Mouse (Mus musculus) forebrain, embryonic 10.5 days (tissue): Measurements from ENCODE around the gene Aptx. TPM values are rescaled to one million over a fixed set of nuclear protein-coding genes. Genes with fewer than 3 reads are reported as not detected.

Experiments used
- DNase-seq: peaks from one replicate; pipeline ENCODE4 v3.0.0-alpha.2; 2017; ENCODE audit warnings: low spot score; ENCODE audit errors: extremely low spot score
- H3K27ac ChIP-seq: fragments of 300-500 bp; sonication (generic); 2 replicates; pipeline ENCODE4 v1.5.1; 2016; ENCODE audit warnings: mild to moderate bottlenecking
- H3K27me3 ChIP-seq: fragments of 300-500 bp; sonication (generic); 2 replicates; pipeline ENCODE4 v1.6.1; 2016; ENCODE audit warnings: mild to moderate bottlenecking; ENCODE audit not compliant: poor library complexity, severe bottlenecking
- H3K36me3 ChIP-seq: fragments of 300-500 bp; sonication (generic); replicated peaks from 2 replicates; pipeline ENCODE4 v1.6.1; 2016; ENCODE audit warnings: mild to moderate bottlenecking, moderate library complexity
- H3K4me1 ChIP-seq: fragments of 300-500 bp; sonication (generic); 2 replicates; pipeline ENCODE4 v1.6.1; 2016
- H3K4me3 ChIP-seq: fragments of 300-500 bp; sonication (generic); 2 replicates; pipeline ENCODE4 v1.5.1; 2016; ENCODE audit warnings: mild to moderate bottlenecking, moderate library complexity
- H3K9me3 ChIP-seq: fragments of 300-500 bp; sonication (generic); 2 replicates; pipeline ENCODE4 v1.6.1; 2016; ENCODE audit warnings: mild to moderate bottlenecking, moderate library complexity
- WGBS: fragments of 180-500 bp; shearing (Covaris S2); methylation state at CpG from one replicate; pipeline ENCODE4 v1.1.7; 2016; 5-methylcytosine and 5-hydroxymethylcytosine counted together
- polyA plus RNA-seq: library from polyadenylated mRNA; unstranded; fragments of >200 nt; fragmentation: Nextera tagmentation; extraction: Ambion mirVana; gene quantifications from 2 replicates; pipeline ENCODE4 v1.2.1, GENCODE M21; 2016

The Aptx gene
- 34.6 and 36.3 TPM in 2 replicates for polyA plus RNA-seq

- Histone ChIP-seq H3K4me1 (peaks cover 28% of the 10 kb centered on the region), H3K27me3 (no peaks in the 10 kb centered on the region), H3K4me3 (peak within 1 kb of the TSS; percentile 70), H3K9me3 (no peaks in the 10 kb centered on the region), H3K27ac (peak within 1 kb of the TSS; percentile 94), H3K36me3 (no peaks in the 10 kb centered on the region)
- under 1% methylated on average over 42 of the region's 42 CpGs for WGBS
- peak; percentile 97 for DNase-seq
Measured at GRCm38 (mm10) chr4:40702797-40703709, at the start of gene Aptx. TSS of gene Aptx (minus strand) at chr4:40703194.

- no peak overlapping the region for H3K4me3 ChIP-seq
- H3K27me3 ChIP-seq, result no peaks in the 10 kb centered on the region
- no peaks in the 10 kb centered on the region for H3K4me1 ChIP-seq
- WGBS, result 69% methylated on average over 1 of the region's 1 CpGs
- H3K27ac ChIP-seq, result no peak overlapping the region
- no peaks in the 10 kb centered on the region for H3K9me3 ChIP-seq
- DNase-seq, result no peak
- H3K36me3 ChIP-seq, result peaks cover 96% of the 10 kb centered on the region
Measured at GRCm38 (mm10) chr4:40735351-40735750, 32.4 kb upstream of the Aptx start.

DNA sequence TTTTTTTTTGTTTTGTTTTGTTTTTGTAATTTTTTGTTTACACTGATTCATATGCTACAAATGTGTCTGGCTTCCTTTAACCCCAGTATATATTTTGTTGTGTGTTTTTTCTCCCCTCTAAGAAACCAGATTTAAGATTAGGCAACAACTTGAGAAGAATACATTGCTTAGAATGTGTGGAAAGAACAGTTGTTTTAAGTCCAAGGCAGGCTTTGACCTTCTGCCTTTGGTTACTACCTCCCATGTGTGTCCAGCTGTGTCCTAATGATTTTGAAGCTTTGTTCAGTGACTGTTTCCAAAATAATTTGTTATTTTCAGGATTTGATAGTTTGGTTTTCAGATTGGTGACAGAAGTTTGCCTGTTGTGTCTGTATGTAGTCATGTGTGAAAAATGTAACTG is 28.3 kb upstream of the Aptx start:
- H3K36me3 ChIP-seq, result peaks cover 97% of the 10 kb centered on the region
- DNase-seq, result no peak

DNA sequence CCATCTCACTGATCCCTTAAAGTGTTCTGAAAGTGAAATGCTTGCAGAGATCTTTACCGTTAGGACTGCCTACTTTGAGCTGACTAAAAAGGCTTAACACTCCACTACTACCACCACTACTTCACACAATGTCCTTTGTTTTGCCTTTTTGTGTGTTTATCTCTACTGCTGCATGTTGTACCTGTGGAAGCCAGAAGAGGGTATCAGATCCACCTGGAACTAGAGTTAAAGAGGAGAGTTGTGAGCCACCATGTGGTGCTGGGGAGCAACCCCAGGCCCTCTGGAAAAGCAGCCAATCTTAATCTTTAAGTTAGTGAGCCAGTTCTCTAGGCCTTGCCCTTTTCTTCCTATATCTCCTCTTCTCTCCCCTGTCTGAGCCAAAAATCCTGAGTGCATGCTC is 24.3 kb upstream of the Aptx start:
- Histone ChIP-seq H3K4me1 (peaks cover 30% of the 10 kb centered on the region), H3K27ac (no peak overlapping the region), H3K36me3 (peaks cover 83% of the 10 kb centered on the region), H3K4me3 (no peak overlapping the region), H3K27me3 (no peaks in the 10 kb centered on the region), H3K9me3 (no peaks in the 10 kb centered on the region)
- DNase-seq, result no peak
- 81% methylated on average over 1 of the region's 1 CpGs for WGBS

More for the DNA sequence above, 28.3 kb upstream of the Aptx start:
- H3K9me3 ChIP-seq, result no peaks in the 10 kb centered on the region
- H3K4me3 ChIP-seq, result no peak overlapping the region
- H3K27ac ChIP-seq, result no peak overlapping the region
- H3K27me3 ChIP-seq, result no peaks in the 10 kb centered on the region
- H3K4me1 ChIP-seq, result no peaks in the 10 kb centered on the region

DNA sequence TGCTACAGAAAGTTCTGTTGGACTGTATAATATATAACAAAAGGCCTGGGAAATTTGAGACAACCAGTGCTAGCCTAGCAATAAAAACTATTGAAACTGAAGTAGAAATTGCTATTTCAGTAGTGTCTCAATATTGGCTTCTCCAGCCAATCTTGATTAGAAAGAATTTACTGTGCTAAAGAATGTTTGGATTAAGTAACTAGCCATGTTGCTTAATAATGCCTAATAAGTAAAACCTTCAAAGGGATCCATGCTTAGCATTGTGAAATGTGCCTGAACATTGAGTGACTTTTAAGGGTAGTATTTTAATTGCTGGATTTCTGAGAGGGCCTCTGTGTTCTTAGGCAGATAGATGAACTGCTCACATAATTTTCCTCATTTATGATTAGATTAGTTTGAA is 22.6 kb upstream of the Aptx start:
- Histone ChIP-seq H3K4me3 (peak overlapping the region; percentile 69), H3K27me3 (no peaks in the 10 kb centered on the region), H3K36me3 (peaks cover 66% of the 10 kb centered on the region), H3K9me3 (no peaks in the 10 kb centered on the region), H3K27ac (no peak overlapping the region), H3K4me1 (peaks cover 43% of the 10 kb centered on the region)
- no peak for DNase-seq

DNA sequence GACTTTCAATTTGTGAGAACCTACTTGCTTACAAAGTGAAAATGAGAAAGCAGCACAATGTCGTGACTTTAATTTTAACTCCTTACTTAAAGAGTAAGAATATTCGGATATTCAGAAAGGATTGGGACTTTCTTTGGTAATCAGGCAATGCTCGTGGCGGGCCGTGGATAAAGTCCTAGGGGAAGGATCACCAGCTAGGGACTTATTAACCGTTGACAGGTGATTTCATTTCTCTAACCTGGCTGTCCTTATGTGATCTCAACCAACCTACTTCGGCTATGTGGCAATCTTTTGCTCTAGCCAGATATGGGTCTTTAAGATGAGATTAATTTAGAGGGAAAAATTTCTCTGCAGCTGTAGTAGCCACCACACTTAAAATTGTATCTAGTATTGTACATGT is 22.1 kb upstream of the Aptx start:
- WGBS, result 91% methylated on average over 7 of the region's 7 CpGs
- Histone ChIP-seq H3K9me3 (no peaks in the 10 kb centered on the region), H3K4me3 (peak overlapping the region; percentile 69), H3K4me1 (peaks cover 43% of the 10 kb centered on the region), H3K27me3 (no peaks in the 10 kb centered on the region), H3K36me3 (peaks cover 62% of the 10 kb centered on the region), H3K27ac (no peak overlapping the region)
- no peak for DNase-seq

DNA sequence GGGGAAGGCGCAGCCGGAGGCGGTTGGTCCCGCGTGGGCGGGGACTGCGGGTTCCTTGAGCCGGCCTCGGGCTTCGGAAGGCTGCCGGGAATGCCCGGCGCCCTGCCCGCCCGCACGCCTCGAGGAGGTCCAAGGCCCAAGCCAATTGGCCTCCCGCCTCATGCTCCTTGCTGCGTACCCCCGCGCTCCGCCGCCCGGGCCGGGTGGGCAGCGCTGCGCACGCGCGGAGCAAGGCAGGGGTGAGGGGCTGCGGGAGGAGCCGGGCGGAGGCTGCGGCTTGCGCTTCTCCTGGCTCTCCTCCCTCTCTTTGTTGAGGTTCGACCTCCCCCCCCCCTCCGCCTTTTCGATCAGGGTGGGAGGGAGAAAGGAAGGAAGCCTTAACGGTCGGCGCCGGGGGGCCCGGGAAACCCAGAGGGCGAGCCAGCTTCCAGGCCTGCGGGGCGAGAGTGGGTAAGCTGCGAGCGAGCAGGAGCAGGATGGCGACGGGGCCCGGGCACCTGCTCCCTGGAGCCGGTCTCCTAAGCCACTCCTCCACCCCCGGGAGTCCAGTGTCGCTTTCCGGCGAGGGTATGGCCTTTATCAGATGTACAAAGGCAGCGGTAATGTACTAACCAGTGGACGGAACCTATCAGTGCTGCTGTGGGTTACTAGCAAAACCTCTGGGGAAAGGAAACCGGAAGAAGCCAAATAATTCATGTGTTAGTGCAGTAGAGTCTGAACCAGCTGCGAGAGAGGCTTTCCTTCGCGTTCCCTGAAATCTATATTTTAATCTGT is 19.9 kb upstream of the Aptx start:
- Histone ChIP-seq H3K36me3 (peaks cover 39% of the 10 kb centered on the region), H3K4me1 (peaks cover 43% of the 10 kb centered on the region), H3K9me3 (no peaks in the 10 kb centered on the region), H3K27me3 (no peaks in the 10 kb centered on the region), H3K4me3 (peak overlapping the region; percentile 69), H3K27ac (peak overlapping the region; percentile 97)
- peak; percentile 81 for DNase-seq
- WGBS, result under 1% methylated on average over 58 of the region's 62 CpGs

DNA sequence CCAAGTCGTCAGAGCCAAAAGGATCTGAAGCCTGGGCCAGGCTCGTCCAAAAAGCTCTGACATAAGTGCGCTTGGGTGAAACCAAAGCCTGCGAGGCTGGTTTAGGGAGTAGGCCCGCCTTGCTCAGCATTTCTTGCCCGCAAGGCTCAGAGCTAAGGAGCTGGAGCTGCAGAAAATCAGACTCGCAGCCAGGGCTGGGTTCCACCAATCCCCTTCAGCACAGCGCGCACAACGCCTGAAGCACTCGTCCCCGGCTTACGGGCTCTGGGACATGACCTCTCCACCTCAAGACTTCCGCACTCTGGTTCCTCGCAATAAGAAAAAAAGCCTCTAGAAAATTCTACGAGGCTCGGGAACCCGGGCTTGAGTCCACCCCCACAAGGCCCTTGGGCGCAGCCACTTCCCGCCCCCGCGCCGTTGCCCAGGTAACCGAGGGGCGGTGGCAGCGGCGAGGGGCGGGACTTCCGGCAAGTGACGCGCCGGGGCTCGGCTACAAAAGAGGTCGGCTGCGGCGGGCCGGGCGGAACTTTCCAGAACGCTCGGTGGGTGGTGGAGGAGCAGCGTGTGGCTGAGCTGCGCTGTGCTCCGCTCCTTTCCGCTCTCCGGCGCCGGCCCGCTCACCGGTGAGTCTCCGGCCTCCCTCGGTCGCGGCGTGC is 19.1 kb upstream of the Aptx start, which contains the start of gene Dnaja1:
Gene Dnaja1, plus strand, starts transcription at position 140 of the 656 bp plus-strand sequence.
- Histone ChIP-seq H3K36me3 (peaks cover 32% of the 10 kb centered on the region), H3K27ac (peak within 1 kb of the TSS; percentile 97), H3K4me3 (peak within 1 kb of the TSS; percentile 69), H3K4me1 (peaks cover 43% of the 10 kb centered on the region), H3K9me3 (no peaks in the 10 kb centered on the region), H3K27me3 (no peaks in the 10 kb centered on the region)
- under 1% methylated on average over 54 of the region's 54 CpGs for WGBS
- DNase-seq, result peak; percentile 93

DNA sequence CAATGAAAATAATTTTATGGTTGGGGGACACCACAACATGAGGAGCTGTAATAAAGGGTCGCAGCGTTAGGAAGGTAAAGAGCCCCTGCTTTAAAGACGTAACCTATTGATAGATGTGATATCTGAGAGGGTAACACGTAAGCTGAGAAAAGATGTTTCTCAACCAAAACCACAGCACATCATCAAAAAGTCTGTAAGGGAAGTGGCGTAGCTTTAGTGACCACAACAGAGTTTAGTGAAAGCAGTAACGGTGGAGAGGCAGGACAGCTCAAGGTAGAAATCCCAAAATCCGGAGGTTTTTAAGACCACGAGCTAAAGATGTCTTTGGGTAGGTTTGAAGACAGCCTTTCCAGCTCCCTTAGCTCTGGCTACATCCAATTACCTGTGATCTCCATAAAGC is 17.9 kb upstream of the Aptx start:
- no peak overlapping the region for H3K4me3 ChIP-seq
- H3K27me3 ChIP-seq, result no peaks in the 10 kb centered on the region
- no peak overlapping the region for H3K27ac ChIP-seq
- H3K4me1 ChIP-seq, result peaks cover 39% of the 10 kb centered on the region
- 95% methylated on average over 8 of the region's 8 CpGs for WGBS
- DNase-seq, result no peak
- peaks cover 20% of the 10 kb centered on the region for H3K36me3 ChIP-seq
- H3K9me3 ChIP-seq, result no peaks in the 10 kb centered on the region

DNA sequence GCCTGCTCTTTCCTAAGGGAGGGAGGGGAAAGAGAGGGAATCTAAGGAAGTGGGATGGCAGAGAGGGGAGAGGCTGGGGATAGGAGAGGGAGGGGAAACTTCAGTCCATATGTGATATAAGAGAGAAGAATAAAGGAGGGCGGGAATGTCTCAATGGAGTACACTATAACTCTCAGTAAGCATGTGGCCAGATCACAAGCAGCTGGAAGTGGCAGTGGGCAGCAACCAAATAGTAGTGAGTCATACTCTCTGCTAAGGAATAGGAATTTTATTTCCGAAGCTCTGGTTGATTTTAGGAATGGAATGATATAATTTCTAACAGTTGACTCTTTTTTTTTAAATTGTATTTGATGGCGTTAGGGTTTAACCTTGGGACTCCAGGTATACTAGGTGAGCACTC is 14.1 kb upstream of the Aptx start:
- Histone ChIP-seq H3K27ac (no peak overlapping the region), H3K36me3 (no peaks in the 10 kb centered on the region), H3K4me3 (no peak overlapping the region), H3K9me3 (no peaks in the 10 kb centered on the region), H3K27me3 (no peaks in the 10 kb centered on the region), H3K4me1 (peaks cover 12% of the 10 kb centered on the region)
- 89% methylated on average over 3 of the region's 3 CpGs for WGBS
- DNase-seq, result no peak

- Histone ChIP-seq H3K9me3 (no peaks in the 10 kb centered on the region), H3K36me3 (no peaks in the 10 kb centered on the region), H3K4me3 (peak overlapping the region; percentile 70), H3K4me1 (peaks cover 28% of the 10 kb centered on the region), H3K27me3 (no peaks in the 10 kb centered on the region), H3K27ac (peak overlapping the region; percentile 94)
- DNase-seq, result no peak
- 39% methylated on average over 9 of the region's 9 CpGs for WGBS
Measured at GRCm38 (mm10) chr4:40703710-40704275, 799 bp upstream of the Aptx start.

GRCm38 (mm10) chr4:40701796-40702195 is 1.2 kb downstream of the Aptx start:
- peak overlapping the region; percentile 70 for H3K4me3 ChIP-seq
- H3K27ac ChIP-seq, result peak overlapping the region; percentile 94; the same call in 1 of the 2 replicates
- DNase-seq, result no peak
- H3K36me3 ChIP-seq, result peaks cover under 1% of the 10 kb centered on the region
- H3K9me3 ChIP-seq, result no peaks in the 10 kb centered on the region
- WGBS, result 88% methylated on average over 3 of the region's 3 CpGs
- H3K27me3 ChIP-seq, result no peaks in the 10 kb centered on the region
- H3K4me1 ChIP-seq, result peaks cover 28% of the 10 kb centered on the region
